Mouse (Mus musculus) gastrocnemius, postnatal 4 days (tissue): Measurements from ENCODE around the gene Kcnab3. TPM values are rescaled to one million over a fixed set of nuclear protein-coding genes. Genes with fewer than 3 reads are reported as not detected.
"Not testable (repeated sequence)": the region's sequence is repeated elsewhere in the genome, so short reads cannot be mapped to it uniquely, and the experiment has no call there.

ENCODE experiments used
- DNase-seq, 2 experiments: peaks; one replicate each; pipeline ENCODE4 v3.0.0; 2021 to 2022; ENCODE audit warnings: low spot score in 2 of 2, mixed read lengths in 2 of 2
- long read RNA-seq, 2 experiments: library from polyadenylated mRNA; stranded (forward); transcript quantifications; one replicate each; pipeline ENCODE4 v2.0.0; 2021
- total RNA-seq, 2 experiments: library from RNA; stranded (reverse); gene quantifications; 2 replicates each; pipeline ENCODE4 v1.2.3; 2021

Kcnab3 gene
- under 1 TPM; 0.49 to 0.56 TPM for total RNA-seq
- long read RNA-seq, experiment 1, partial matches to known transcripts = 0 of 1 reads
- long read RNA-seq, experiment 1, other reads (novel, unspliced or antisense) = 1 of 1 reads
- long read RNA-seq, experiment 2 = 0 reads

- DNase-seq = peak in 1 of 2 experiments; percentile 79
Measured at GRCm38 (mm10) chr11:69325628-69326407, at the start of gene Kcnab3. Kcnab3 (plus strand) TSS chr11:69326258.

- DNase-seq = no peak
Measured at GRCm38 (mm10) chr11:69277267-69277666, 48.8 kb upstream of the Kcnab3 start.

- DNase-seq = no peak
Measured at GRCm38 (mm10) chr11:69291111-69291510, 34.9 kb upstream of the Kcnab3 start.

- no peak for DNase-seq
Measured at GRCm38 (mm10) chr11:69295286-69295685, 30.8 kb upstream of the Kcnab3 start.

GRCm38 (mm10) chr11:69297799-69298198 lies 28.3 kb upstream of the Kcnab3 start:
- DNase-seq = no peak

- DNase-seq = no peak
Measured at GRCm38 (mm10) chr11:69298231-69298630, 27.8 kb upstream of the Kcnab3 start.

- no peak for DNase-seq
Measured at GRCm38 (mm10) chr11:69302817-69303216, 23.2 kb upstream of the Kcnab3 start.

GRCm38 (mm10) chr11:69305291-69305690 lies 20.8 kb upstream of the Kcnab3 start:
- DNase-seq = no peak

GRCm38 (mm10) chr11:69306039-69306438 lies 20.0 kb upstream of the Kcnab3 start:
- no peak for DNase-seq

GRCm38 (mm10) chr11:69311266-69311665 lies 14.8 kb upstream of the Kcnab3 start:
- no peak for DNase-seq

GRCm38 (mm10) chr11:69316361-69316760 lies 9.7 kb upstream of the Kcnab3 start:
- no peak for DNase-seq

GRCm38 (mm10) chr11:69318000-69318399 lies 8.1 kb upstream of the Kcnab3 start:
- not testable (repeated sequence) for DNase-seq

GRCm38 (mm10) chr11:69321580-69321979 lies 4.5 kb upstream of the Kcnab3 start:
- DNase-seq = no peak

- no peak for DNase-seq
Measured at GRCm38 (mm10) chr11:69322010-69322409, 4.0 kb upstream of the Kcnab3 start.

- DNase-seq = no peak
Measured at GRCm38 (mm10) chr11:69322693-69323471, 3.2 kb upstream of the Kcnab3 start.

- DNase-seq = peak; percentile 98 to 99
Measured at GRCm38 (mm10) chr11:69323667-69324111, 2.4 kb upstream of the Kcnab3 start, which contains the start of the genes Cntrob and Trappc1. Cntrob (minus strand) TSS chr11:69323775. Trappc1 (plus strand) TSS chr11:69323980.

- no peak for DNase-seq
Measured at GRCm38 (mm10) chr11:69324749-69325148, 1.3 kb upstream of the Kcnab3 start.

- peak in 1 of 2 experiments; percentile 41 for DNase-seq
Measured at GRCm38 (mm10) chr11:69326408-69327156, 524 bp downstream of the Kcnab3 start.

- no peak for DNase-seq
Measured at GRCm38 (mm10) chr11:69327157-69327442, 1.0 kb downstream of the Kcnab3 start.

GRCm38 (mm10) chr11:69327648-69328047 lies 1.6 kb downstream of the Kcnab3 start:
- DNase-seq = no peak

GRCm38 (mm10) chr11:69328517-69328916 lies 2.5 kb downstream of the Kcnab3 start:
- no peak for DNase-seq
